Mouse (Mus musculus) forebrain, embryonic 15.5 days (tissue): Measurements from ENCODE around the gene Gna12. TPM values are rescaled to one million over a fixed set of nuclear protein-coding genes. Genes with fewer than 3 reads are reported as not detected.

Experiments used
- ATAC-seq: fragments of 200-750 bp; cut with Nextera tagmentation; replicated peaks from 2 replicates; pipeline ENCODE4 v1.8.0; 2017; ENCODE audit warnings: mild to moderate bottlenecking, moderate TSS enrichment, moderate library complexity
- H3K27ac ChIP-seq: fragments of 300-500 bp; sonication (generic); replicated peaks from 2 replicates; pipeline ENCODE4 v1.5.1; 2015; ENCODE audit warnings: mild to moderate bottlenecking, inconsistent platforms
- H3K27me3 ChIP-seq: fragments of 300-500 bp; sonication (generic); 2 replicates; pipeline ENCODE4 v1.6.1; 2015; ENCODE audit warnings: inconsistent platforms
- H3K36me3 ChIP-seq: fragments of 300-500 bp; sonication (generic); 2 replicates; pipeline ENCODE4 v1.6.1; 2015; ENCODE audit warnings: mild to moderate bottlenecking, inconsistent platforms
- H3K4me1 ChIP-seq: fragments of 300-500 bp; sonication (generic); 2 replicates; pipeline ENCODE4 v1.6.1; 2015; ENCODE audit warnings: inconsistent platforms
- H3K4me2 ChIP-seq: fragments of 300-500 bp; sonication (generic); replicated peaks from 2 replicates; pipeline ENCODE4 v1.6.1; 2015; ENCODE audit warnings: mild to moderate bottlenecking, inconsistent platforms
- H3K4me3 ChIP-seq: fragments of 300-500 bp; sonication (generic); 2 replicates; pipeline ENCODE4 v1.5.1; 2015; ENCODE audit warnings: mild to moderate bottlenecking, inconsistent platforms
- H3K9ac ChIP-seq: fragments of 300-500 bp; sonication (generic); replicated peaks from 2 replicates; pipeline ENCODE4 v1.6.1; 2015; ENCODE audit warnings: mild to moderate bottlenecking, inconsistent platforms
- H3K9me3 ChIP-seq: fragments of 300-500 bp; sonication (generic); 2 replicates; pipeline ENCODE4 v1.6.1; 2016; ENCODE audit warnings: inconsistent platforms
- WGBS: fragments of 180-500 bp; shearing (Covaris S2); methylation state at CpG from one replicate; pipeline ENCODE4 v1.1.7; 2015; ENCODE audit warnings: mixed read lengths; 5-methylcytosine and 5-hydroxymethylcytosine counted together
- polyA plus RNA-seq: library from polyadenylated mRNA; unstranded; fragments of >200 nt; fragmentation: Nextera tagmentation; extraction: Ambion mirVana; gene quantifications from 2 replicates; pipeline ENCODE4 v1.2.1, GENCODE M21; 2015

Gene Gna12
- polyA plus RNA-seq, 1 experiment from 2014 or later: 26.3 TPM

- no peaks in the 10 kb centered on the region for H3K36me3 ChIP-seq
- ATAC-seq: peak; percentile 60
- 28% methylated on average over 12 of the region's 12 CpGs for WGBS
- H3K27me3 ChIP-seq: no peaks in the 10 kb centered on the region
- no peak overlapping the region for H3K4me2 ChIP-seq
- no peaks in the 10 kb centered on the region for H3K9me3 ChIP-seq
- no peak overlapping the region for H3K4me3 ChIP-seq
- H3K27ac ChIP-seq: no peak overlapping the region
- no peak overlapping the region for H3K9ac ChIP-seq
- peaks cover under 1% of the 10 kb centered on the region; the same call in 1 of the 2 replicates for H3K4me1 ChIP-seq
Observed at GRCm38 (mm10) chr5:140743706-140744131, 86.5 kb downstream of the Gna12 start.

DNA sequence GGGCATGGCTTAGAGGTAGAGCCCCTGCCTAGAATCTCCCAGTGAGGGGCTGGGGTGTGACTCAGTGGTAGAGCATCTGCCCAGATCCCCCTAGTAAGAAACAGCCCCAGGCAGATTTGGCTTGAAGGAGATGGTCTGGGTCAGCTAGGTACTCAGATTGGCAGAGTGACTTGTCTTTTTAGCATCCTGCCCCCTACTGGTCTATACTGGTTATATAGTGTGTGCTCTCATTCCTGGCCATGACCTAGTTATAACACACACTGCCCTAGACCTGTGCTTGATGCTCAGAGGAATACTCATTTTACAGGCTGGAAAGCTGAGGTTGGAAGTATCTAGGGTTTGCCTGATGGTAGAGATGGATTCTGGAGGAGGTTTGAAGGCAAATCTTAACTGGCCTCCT is 88.4 kb downstream of the Gna12 start:
- no peak overlapping the region for H3K9ac ChIP-seq
- no peaks in the 10 kb centered on the region for H3K36me3 ChIP-seq
- ATAC-seq: no peak
- no peaks in the 10 kb centered on the region; the same call in 1 of the 2 replicates for H3K4me1 ChIP-seq
- H3K9me3 ChIP-seq: no peaks in the 10 kb centered on the region
- H3K4me2 ChIP-seq: no peak overlapping the region
- no peak overlapping the region for H3K27ac ChIP-seq
- no peaks in the 10 kb centered on the region for H3K27me3 ChIP-seq
- H3K4me3 ChIP-seq: no peak overlapping the region

- no peak overlapping the region for H3K4me2 ChIP-seq
- WGBS: 77% methylated on average over 11 of the region's 11 CpGs
- H3K27me3 ChIP-seq: 0 out of 2 replicates have a peak, but pooled peaks cover under 1% of the 10 kb centered on the region
- no peak for ATAC-seq
- no peak overlapping the region for H3K9ac ChIP-seq
- H3K9me3 ChIP-seq: no peaks in the 10 kb centered on the region
- H3K27ac ChIP-seq: no peak overlapping the region
- H3K4me1 ChIP-seq: no peaks in the 10 kb centered on the region; the same call in 1 of the 2 replicates
- H3K36me3 ChIP-seq: no peaks in the 10 kb centered on the region
- H3K4me3 ChIP-seq: no peak overlapping the region
Observed at GRCm38 (mm10) chr5:140741040-140741439, 89.2 kb downstream of the Gna12 start.

DNA sequence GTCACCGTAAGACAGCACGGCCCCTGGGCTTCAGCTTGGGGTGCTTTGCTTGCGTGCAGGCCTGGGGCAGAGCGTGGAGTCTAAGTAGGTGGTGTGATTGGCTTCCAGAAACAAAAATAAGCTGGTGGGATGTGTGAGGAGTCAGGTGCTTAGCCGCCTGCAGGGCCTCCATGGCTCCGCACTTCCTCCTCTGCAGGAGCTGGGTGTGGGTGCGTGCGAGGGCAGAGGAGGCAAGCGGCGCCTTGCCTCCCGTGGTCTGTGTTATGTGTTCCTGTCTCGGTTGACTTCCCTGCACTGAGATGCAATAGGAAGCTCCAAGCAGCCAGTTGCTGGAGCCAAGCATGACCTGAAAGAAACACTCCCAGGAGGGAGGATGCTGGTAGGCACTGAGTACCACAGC is 90.4 kb downstream of the Gna12 start:
- no peak overlapping the region for H3K27ac ChIP-seq
- H3K4me2 ChIP-seq: no peak overlapping the region
- H3K9me3 ChIP-seq: no peaks in the 10 kb centered on the region
- H3K4me1 ChIP-seq: peaks cover 7% of the 10 kb centered on the region
- 80% methylated on average over 12 of the region's 12 CpGs for WGBS
- H3K4me3 ChIP-seq: no peak overlapping the region
- H3K36me3 ChIP-seq: no peaks in the 10 kb centered on the region
- ATAC-seq: no peak
- peaks cover 13% of the 10 kb centered on the region for H3K27me3 ChIP-seq
- H3K9ac ChIP-seq: no peak overlapping the region

GRCm38 (mm10) chr5:140736166-140736565 is 94.1 kb downstream of the Gna12 start:
- H3K27ac ChIP-seq: no peak overlapping the region
- no peaks in the 10 kb centered on the region for H3K36me3 ChIP-seq
- no peak for ATAC-seq
- no peak overlapping the region for H3K4me3 ChIP-seq
- no peak overlapping the region for H3K9ac ChIP-seq
- H3K27me3 ChIP-seq: peaks cover 18% of the 10 kb centered on the region
- H3K4me2 ChIP-seq: no peak overlapping the region
- H3K9me3 ChIP-seq: no peaks in the 10 kb centered on the region
- 24% methylated on average over 13 of the region's 13 CpGs for WGBS
- peaks cover 7% of the 10 kb centered on the region for H3K4me1 ChIP-seq

- WGBS: 2% methylated on average over 22 of the region's 22 CpGs
- Histone ChIP-seq H3K4me2 (peak overlapping the region; percentile 52), H3K4me3 (peak overlapping the region; percentile 31), H3K4me1 (peaks cover 7% of the 10 kb centered on the region), H3K36me3 (no peaks in the 10 kb centered on the region), H3K27me3 (peaks cover 18% of the 10 kb centered on the region), H3K9me3 (no peaks in the 10 kb centered on the region), H3K27ac (no peak overlapping the region), H3K9ac (0 out of 2 replicates have a peak overlapping the region, but pooled peaks have one; percentile 6)
- ATAC-seq: peak; percentile 41; the same call in 1 of the 2 replicates
Observed at GRCm38 (mm10) chr5:140735297-140735696, 94.9 kb downstream of the Gna12 start.

DNA sequence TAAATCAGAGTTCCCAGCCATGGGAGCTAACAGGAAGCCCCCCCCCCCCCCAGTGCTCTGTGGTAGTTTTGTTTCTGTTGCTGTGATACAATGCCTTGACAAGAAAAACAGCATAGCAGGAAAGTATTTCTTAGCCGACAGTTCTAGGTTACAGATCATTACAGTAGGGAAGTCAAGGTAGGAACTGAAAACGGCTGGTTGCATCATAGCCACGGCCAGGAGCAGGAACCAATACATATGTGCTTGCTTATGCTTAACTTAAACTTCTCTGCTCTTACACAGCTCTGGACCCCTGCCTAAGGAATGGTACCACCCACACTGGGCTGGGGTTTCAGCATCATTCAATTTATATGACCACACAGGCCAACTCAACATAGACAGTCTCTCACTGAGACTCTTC is 96.9 kb downstream of the Gna12 start:
- Histone ChIP-seq H3K4me2 (no peak overlapping the region), H3K36me3 (no peaks in the 10 kb centered on the region), H3K4me3 (no peak overlapping the region), H3K9ac (no peak overlapping the region), H3K27me3 (peaks cover 18% of the 10 kb centered on the region), H3K9me3 (no peaks in the 10 kb centered on the region), H3K27ac (no peak overlapping the region), H3K4me1 (peaks cover 7% of the 10 kb centered on the region)
- ATAC-seq: no peak
- 79% methylated on average over 3 of the region's 3 CpGs for WGBS

DNA sequence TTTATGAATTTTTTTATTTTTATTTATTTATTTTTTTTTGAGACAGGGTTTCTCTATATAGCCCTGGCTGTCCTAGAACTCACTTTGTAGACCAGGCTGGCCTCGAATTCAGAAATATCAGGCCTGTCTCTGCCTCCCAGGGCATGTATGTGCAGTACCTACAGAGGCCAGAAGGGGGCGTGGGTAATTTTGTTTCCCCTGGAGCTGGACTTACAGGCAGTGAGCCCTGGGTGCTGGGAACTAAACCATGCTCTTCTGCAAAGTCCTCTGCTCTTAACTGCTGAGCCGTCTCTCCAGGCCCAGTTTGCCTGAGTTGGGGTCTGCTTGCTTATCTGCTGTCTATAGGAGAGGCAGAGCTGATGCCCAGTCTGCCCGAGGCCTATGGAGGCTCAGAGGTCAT is 98.0 kb downstream of the Gna12 start:
- no peak for ATAC-seq

GRCm38 (mm10) chr5:140731040-140731797 is 99.0 kb downstream of the Gna12 start:
- ATAC-seq: no peak
- H3K27me3 ChIP-seq: peaks cover 18% of the 10 kb centered on the region
- no peak overlapping the region for H3K4me3 ChIP-seq
- no peaks in the 10 kb centered on the region for H3K36me3 ChIP-seq
- no peak overlapping the region for H3K27ac ChIP-seq
- H3K9ac ChIP-seq: no peak overlapping the region
- 86% methylated on average over 11 of the region's 11 CpGs for WGBS
- H3K4me1 ChIP-seq: peaks cover 17% of the 10 kb centered on the region
- no peaks in the 10 kb centered on the region for H3K9me3 ChIP-seq
- H3K4me2 ChIP-seq: no peak overlapping the region

More for the DNA sequence above, 98.0 kb downstream of the Gna12 start:
- Histone ChIP-seq H3K4me1 (peaks cover 9% of the 10 kb centered on the region), H3K27me3 (peaks cover 18% of the 10 kb centered on the region), H3K9ac (no peak overlapping the region), H3K36me3 (no peaks in the 10 kb centered on the region), H3K4me2 (no peak overlapping the region), H3K4me3 (no peak overlapping the region), H3K9me3 (no peaks in the 10 kb centered on the region), H3K27ac (no peak overlapping the region)
- WGBS: 63% methylated on average over 4 of the region's 4 CpGs

- H3K4me1 ChIP-seq: peaks cover 43% of the 10 kb centered on the region
- H3K4me2 ChIP-seq: no peak overlapping the region
- H3K4me3 ChIP-seq: no peak overlapping the region
- WGBS: 80% methylated on average over 17 of the region's 17 CpGs
- H3K9ac ChIP-seq: no peak overlapping the region
- no peaks in the 10 kb centered on the region for H3K27me3 ChIP-seq
- no peaks in the 10 kb centered on the region for H3K36me3 ChIP-seq
- ATAC-seq: no peak
- H3K27ac ChIP-seq: 0 out of 2 replicates have a peak overlapping the region, but pooled peaks have one; percentile 71
- H3K9me3 ChIP-seq: no peaks in the 10 kb centered on the region
Observed at GRCm38 (mm10) chr5:140726946-140727740, 103.1 kb downstream of the Gna12 start.

DNA sequence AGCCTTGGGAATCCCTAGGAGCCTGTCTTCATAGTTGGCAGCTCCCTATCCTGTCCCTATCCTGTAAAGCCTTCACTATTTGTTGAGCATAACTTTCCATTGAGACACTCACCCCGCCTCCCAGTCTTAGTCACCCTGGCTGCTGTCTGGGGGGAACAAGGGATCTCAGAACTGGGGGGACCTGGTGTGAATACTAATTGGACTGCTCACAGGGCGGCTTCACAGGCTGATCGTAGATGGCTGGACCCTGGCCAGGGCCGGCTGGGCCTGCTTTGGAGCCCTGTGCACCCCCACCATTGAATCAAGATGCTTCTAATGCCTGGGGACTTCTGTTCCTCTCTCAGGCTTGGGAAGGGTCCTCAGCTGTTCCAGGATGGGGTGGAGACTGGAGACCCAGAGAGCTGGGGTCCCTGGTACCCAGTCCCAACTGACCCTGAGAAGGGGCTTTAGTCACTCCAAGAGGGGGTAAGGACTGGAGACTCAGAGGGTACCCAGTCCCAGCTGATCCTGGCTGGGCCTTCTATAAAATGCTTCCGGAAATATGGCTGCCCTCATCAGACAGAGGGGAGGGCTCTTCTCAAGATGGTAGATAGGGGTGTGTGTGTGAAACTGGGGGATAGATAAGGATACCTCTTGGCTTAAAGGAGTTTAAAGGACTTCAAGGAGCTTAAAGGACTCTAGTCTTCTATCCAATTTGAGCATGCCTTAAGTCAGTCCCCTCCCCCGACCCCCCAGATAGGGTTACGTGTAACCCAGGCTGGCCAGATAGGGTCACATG is 104.0 kb downstream of the Gna12 start:
- Histone ChIP-seq H3K36me3 (no peaks in the 10 kb centered on the region), H3K27me3 (no peaks in the 10 kb centered on the region), H3K4me3 (no peak overlapping the region), H3K4me1 (peaks cover 43% of the 10 kb centered on the region), H3K4me2 (no peak overlapping the region), H3K9me3 (no peaks in the 10 kb centered on the region), H3K9ac (no peak overlapping the region), H3K27ac (peak overlapping the region; percentile 71)
- 49% methylated on average over 7 of the region's 7 CpGs for WGBS
- ATAC-seq: peak; percentile 61
